Mouse (Mus musculus): ENCODE measurements around the gene Sardh. TPM values are rescaled to one million over a fixed set of nuclear protein-coding genes. Genes with fewer than 3 reads are reported as not detected.

The Sardh gene
- total RNA-seq, 1 experiment: 0.89 TPM

- Histone ChIP-seq H3K36me3 (ENCODE audit: control insufficient read depth, insufficient read depth, low read length, poor library complexity, severe bottlenecking) (no peaks in the 10 kb centered on the region), H3K9me3 (ENCODE audit: control insufficient read depth, insufficient read depth, low read depth, low read length) (no peaks in the 10 kb centered on the region), H3K4me1 (ENCODE audit: control insufficient read depth in 2 of 2, insufficient read depth in 2 of 2, low read length in 2 of 2, poor library complexity in 1 of 2) (no peaks in the 10 kb centered on the region), H3K9ac (ENCODE audit: insufficient read depth, low read depth, low read length, poor library complexity, severe bottlenecking) (no peak overlapping the region), H3K27ac (ENCODE audit: insufficient read depth, low read depth, low read length, poor library complexity, severe bottlenecking) (no peak overlapping the region), H3K4me3 (ENCODE audit: insufficient read depth in 1 of 2, low read depth in 1 of 2, low read length in 2 of 2, poor library complexity in 1 of 2, severe bottlenecking in 1 of 2) (no peak overlapping the region)
- in situ Hi-C loops (cut with MboI; ENCODE audit: low sequenced_read_pairs in 2 of 2, unreplicated experiment in 2 of 2): no loop called here
- DNase-seq (ENCODE audit: low read depth, low spot score): no peak
- TF ChIP-seq MAFK (IDR thresholded peaks at IDR 0.05; ENCODE audit: insufficient read depth, low read depth, low read length): no peak
- TF ChIP-seq CHD2 (IDR thresholded peaks at IDR 0.05; ENCODE audit: low read depth, low read length): no peak
Measured at GRCm38 (mm10) chr2:27183734-27184133, 64.4 kb downstream of the Sardh start.

GRCm38 (mm10) chr2:27181907-27182306, 66.2 kb downstream of the Sardh start:
- Histone ChIP-seq H3K36me3 (ENCODE audit: control insufficient read depth, insufficient read depth, low read length, poor library complexity, severe bottlenecking) (no peaks in the 10 kb centered on the region), H3K27ac (ENCODE audit: insufficient read depth, low read depth, low read length, poor library complexity, severe bottlenecking) (no peak overlapping the region), H3K9ac (ENCODE audit: insufficient read depth, low read depth, low read length, poor library complexity, severe bottlenecking) (no peak overlapping the region), H3K4me1 (ENCODE audit: control insufficient read depth in 2 of 2, insufficient read depth in 2 of 2, low read length in 2 of 2, poor library complexity in 1 of 2) (no peaks in the 10 kb centered on the region), H3K9me3 (ENCODE audit: control insufficient read depth, insufficient read depth, low read depth, low read length) (no peaks in the 10 kb centered on the region), H3K4me3 (ENCODE audit: insufficient read depth in 1 of 2, low read depth in 1 of 2, low read length in 2 of 2, poor library complexity in 1 of 2, severe bottlenecking in 1 of 2) (no peak overlapping the region)
- no peak for TF ChIP-seq ZNF384 (IDR thresholded peaks at IDR 0.05; ENCODE audit: low read depth, low read length)
- no peak for TF ChIP-seq MAFK (IDR thresholded peaks at IDR 0.05; ENCODE audit: insufficient read depth, low read depth, low read length)
- no peak for TF ChIP-seq ZC3H11A (IDR thresholded peaks at IDR 0.05; ENCODE audit: borderline replicate concordance, low read depth, low read length)
- no peak for TF ChIP-seq HCFC1 (IDR thresholded peaks at IDR 0.05; ENCODE audit: borderline replicate concordance, insufficient read depth, low read length)
- no peak for TF ChIP-seq CHD2 (IDR thresholded peaks at IDR 0.05; ENCODE audit: low read depth, low read length)
- no peak for DNase-seq (ENCODE audit: low read depth, low spot score)
- in situ Hi-C loops (cut with MboI; ENCODE audit: low sequenced_read_pairs in 2 of 2, unreplicated experiment in 2 of 2): no loop called here

GRCm38 (mm10) chr2:27179101-27179500, 69.0 kb downstream of the Sardh start:
- Histone ChIP-seq H3K4me3 (ENCODE audit: insufficient read depth in 1 of 2, low read depth in 1 of 2, low read length in 2 of 2, poor library complexity in 1 of 2, severe bottlenecking in 1 of 2) (no peak overlapping the region), H3K9me3 (ENCODE audit: control insufficient read depth, insufficient read depth, low read depth, low read length) (no peaks in the 10 kb centered on the region), H3K27ac (ENCODE audit: insufficient read depth, low read depth, low read length, poor library complexity, severe bottlenecking) (no peak overlapping the region), H3K36me3 (ENCODE audit: control insufficient read depth, insufficient read depth, low read length, poor library complexity, severe bottlenecking) (no peaks in the 10 kb centered on the region), H3K4me1 (ENCODE audit: control insufficient read depth in 2 of 2, insufficient read depth in 2 of 2, low read length in 2 of 2, poor library complexity in 1 of 2) (no peaks in the 10 kb centered on the region), H3K9ac (ENCODE audit: insufficient read depth, low read depth, low read length, poor library complexity, severe bottlenecking) (no peak overlapping the region)
- TF ChIP-seq ZC3H11A (IDR thresholded peaks at IDR 0.05; ENCODE audit: borderline replicate concordance, low read depth, low read length) (no peak), CHD2 (IDR thresholded peaks at IDR 0.05; ENCODE audit: low read depth, low read length) (no peak), MAFK (IDR thresholded peaks at IDR 0.05; ENCODE audit: insufficient read depth, low read depth, low read length) (no peak), ZNF384 (IDR thresholded peaks at IDR 0.05; ENCODE audit: low read depth, low read length) (no peak), HCFC1 (IDR thresholded peaks at IDR 0.05; ENCODE audit: borderline replicate concordance, insufficient read depth, low read length) (no peak)
- no peak for DNase-seq (ENCODE audit: low read depth, low spot score)
- in situ Hi-C loops (cut with MboI; ENCODE audit: low sequenced_read_pairs in 2 of 2, unreplicated experiment in 2 of 2): no loop called here

GRCm38 (mm10) chr2:27175696-27176267, 72.4 kb downstream of the Sardh start:
- TF ChIP-seq HCFC1 (IDR thresholded peaks at IDR 0.05; ENCODE audit: borderline replicate concordance, insufficient read depth, low read length) (no peak), MAFK (IDR thresholded peaks at IDR 0.05; ENCODE audit: insufficient read depth, low read depth, low read length) (no peak), CHD2 (IDR thresholded peaks at IDR 0.05; ENCODE audit: low read depth, low read length) (no peak), ZC3H11A (IDR thresholded peaks at IDR 0.05; ENCODE audit: borderline replicate concordance, low read depth, low read length) (no peak), ZNF384 (IDR thresholded peaks at IDR 0.05; ENCODE audit: low read depth, low read length) (no peak)
- DNase-seq (ENCODE audit: low read depth, low spot score): no peak
- H3K9me3 ChIP-seq (ENCODE audit: control insufficient read depth, insufficient read depth, low read depth, low read length): no peaks in the 10 kb centered on the region
- H3K27ac ChIP-seq (ENCODE audit: insufficient read depth, low read depth, low read length, poor library complexity, severe bottlenecking): no peak overlapping the region
- H3K36me3 ChIP-seq (ENCODE audit: control insufficient read depth, insufficient read depth, low read length, poor library complexity, severe bottlenecking): no peaks in the 10 kb centered on the region
- H3K9ac ChIP-seq (ENCODE audit: insufficient read depth, low read depth, low read length, poor library complexity, severe bottlenecking): no peak overlapping the region
- H3K4me3 ChIP-seq (ENCODE audit: insufficient read depth in 1 of 2, low read depth in 1 of 2, low read length in 2 of 2, poor library complexity in 1 of 2, severe bottlenecking in 1 of 2): no peak overlapping the region
- H3K4me1 ChIP-seq (ENCODE audit: control insufficient read depth in 2 of 2, insufficient read depth in 2 of 2, low read length in 2 of 2, poor library complexity in 1 of 2): no peaks in the 10 kb centered on the region
- in situ Hi-C loops (cut with MboI; ENCODE audit: low sequenced_read_pairs in 2 of 2, unreplicated experiment in 2 of 2): no loop called here

GRCm38 (mm10) chr2:27174242-27174641, 73.9 kb downstream of the Sardh start:
- no peak overlapping the region for H3K27ac ChIP-seq (ENCODE audit: insufficient read depth, low read depth, low read length, poor library complexity, severe bottlenecking)
- no peaks in the 10 kb centered on the region for H3K4me1 ChIP-seq (ENCODE audit: control insufficient read depth in 2 of 2, insufficient read depth in 2 of 2, low read length in 2 of 2, poor library complexity in 1 of 2)
- H3K9ac ChIP-seq (ENCODE audit: insufficient read depth, low read depth, low read length, poor library complexity, severe bottlenecking): no peak overlapping the region
- TF ChIP-seq HCFC1 (IDR thresholded peaks at IDR 0.05; ENCODE audit: borderline replicate concordance, insufficient read depth, low read length) (no peak), ZNF384 (IDR thresholded peaks at IDR 0.05; ENCODE audit: low read depth, low read length) (no peak), MAFK (IDR thresholded peaks at IDR 0.05; ENCODE audit: insufficient read depth, low read depth, low read length) (no peak), ZC3H11A (IDR thresholded peaks at IDR 0.05; ENCODE audit: borderline replicate concordance, low read depth, low read length) (no peak), CHD2 (IDR thresholded peaks at IDR 0.05; ENCODE audit: low read depth, low read length) (no peak)
- in situ Hi-C loops (cut with MboI; ENCODE audit: low sequenced_read_pairs in 2 of 2, unreplicated experiment in 2 of 2): no loop called here
- H3K36me3 ChIP-seq (ENCODE audit: control insufficient read depth, insufficient read depth, low read length, poor library complexity, severe bottlenecking): no peaks in the 10 kb centered on the region
- no peaks in the 10 kb centered on the region for H3K9me3 ChIP-seq (ENCODE audit: control insufficient read depth, insufficient read depth, low read depth, low read length)
- H3K4me3 ChIP-seq (ENCODE audit: insufficient read depth in 1 of 2, low read depth in 1 of 2, low read length in 2 of 2, poor library complexity in 1 of 2, severe bottlenecking in 1 of 2): no peak overlapping the region
- no peak for DNase-seq (ENCODE audit: low read depth, low spot score)
